Mouse (Mus musculus) stomach, embryonic 15.5 days (tissue): ENCODE data around the gene Ddx28. TPM values are rescaled to one million over a fixed set of nuclear protein-coding genes. Genes with fewer than 3 reads are reported as not detected.
A peak's percentile ranks its signal among the peaks of the same experiment; 100 is the strongest.
"Not testable (repeated sequence)": the region's sequence is repeated elsewhere in the genome, so short reads cannot be mapped to it uniquely, and the experiment has no call there.

Source experiments
- ATAC-seq: fragments of 200-750 bp; cut with Nextera tagmentation; 2 replicates; pipeline ENCODE4 v1.8.0; 2017; ENCODE audit warnings: low read depth, moderate number of reproducible peaks, moderate TSS enrichment; ENCODE audit not compliant: insufficient read depth, low FRiP score
- H3K27ac ChIP-seq: fragments of 300-500 bp; sonication (generic); 2 replicates; pipeline ENCODE4 v1.5.1; 2015; ENCODE audit warnings: mild to moderate bottlenecking, inconsistent platforms
- H3K27me3 ChIP-seq: fragments of 300-500 bp; sonication (generic); replicated peaks from 2 replicates; pipeline ENCODE4 v1.6.1; 2015; ENCODE audit warnings: inconsistent platforms
- H3K36me3 ChIP-seq: fragments of 300-500 bp; sonication (generic); 2 replicates; pipeline ENCODE4 v1.6.1; 2015; ENCODE audit warnings: inconsistent platforms
- H3K4me1 ChIP-seq: fragments of 300-500 bp; sonication (generic); 2 replicates; pipeline ENCODE4 v1.6.1; 2015; ENCODE audit warnings: inconsistent platforms
- H3K4me2 ChIP-seq: fragments of 300-500 bp; sonication (generic); 2 replicates; pipeline ENCODE4 v1.6.1; 2015; ENCODE audit warnings: mild to moderate bottlenecking, inconsistent platforms
- H3K4me3 ChIP-seq: fragments of 300-500 bp; sonication (generic); replicated peaks from 2 replicates; pipeline ENCODE4 v1.5.1; 2015; ENCODE audit warnings: inconsistent platforms
- H3K9ac ChIP-seq: fragments of 300-500 bp; sonication (generic); 2 replicates; pipeline ENCODE4 v1.6.1; 2015; ENCODE audit warnings: inconsistent platforms
- H3K9me3 ChIP-seq: fragments of 300-500 bp; sonication (generic); 2 replicates; pipeline ENCODE4 v1.6.1; 2016; ENCODE audit warnings: inconsistent platforms
- WGBS: fragments of 180-500 bp; shearing (Covaris S2); methylation state at CpG from one replicate; pipeline ENCODE4 v1.1.7; 2015; 5-methylcytosine and 5-hydroxymethylcytosine counted together
- polyA plus RNA-seq: library from polyadenylated mRNA; unstranded; fragments of >200 nt; fragmentation: Nextera tagmentation; extraction: Ambion mirVana; gene quantifications from 2 replicates; pipeline ENCODE4 v1.2.1, GENCODE M21; 2015

The Ddx28 gene
- polyA plus RNA-seq, 1 experiment from 2014 or later = 15.3 TPM

DNA sequence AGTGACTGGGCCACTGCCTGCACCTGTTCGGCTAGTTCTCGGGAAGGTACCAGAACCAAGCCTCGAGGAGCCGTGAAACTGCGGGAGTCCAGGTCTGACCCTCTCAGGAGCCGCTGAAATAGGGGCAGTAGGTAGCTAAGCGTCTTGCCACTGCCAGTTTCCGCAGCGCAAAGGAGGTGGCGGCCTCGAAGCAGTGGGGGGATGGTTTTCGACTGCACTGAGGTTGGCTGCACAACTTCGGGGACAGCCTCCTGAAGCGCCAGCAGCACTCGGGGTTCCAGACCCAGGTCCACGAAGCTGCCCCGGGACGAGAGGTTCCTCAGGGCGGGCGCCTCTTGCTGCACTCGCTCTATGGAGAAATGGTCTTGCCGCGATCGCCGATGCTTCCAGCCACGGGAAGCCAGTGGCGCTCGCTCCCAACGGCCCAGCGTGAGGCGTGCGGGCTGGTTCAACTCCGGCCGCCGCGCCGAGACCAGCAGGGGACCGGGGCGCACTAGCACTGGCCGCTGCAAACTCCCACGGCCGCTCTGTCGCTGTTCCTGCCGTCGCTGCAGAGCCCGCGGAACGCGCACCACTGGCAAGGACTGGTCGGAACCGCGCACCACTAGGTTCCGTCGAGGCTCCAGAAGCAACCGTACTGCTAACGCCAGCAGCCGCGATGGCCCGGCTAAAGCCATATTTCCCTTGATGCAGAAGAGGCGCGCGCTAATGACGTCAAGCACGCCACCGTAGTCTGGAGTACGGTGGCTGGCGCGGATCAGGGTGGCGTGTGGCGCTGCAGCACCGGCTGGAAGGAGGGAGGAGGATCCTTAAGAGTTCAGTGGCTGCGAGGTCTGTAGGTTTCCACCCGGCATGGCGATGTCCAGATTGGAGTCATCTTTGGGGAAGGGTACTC, 687 bp downstream of the Ddx28 start:
- peak overlapping the region; percentile 96 for H3K4me2 ChIP-seq
- H3K4me1 ChIP-seq = peaks cover 12% of the 10 kb centered on the region; the same call in 1 of the 2 replicates
- H3K4me3 ChIP-seq = peak overlapping the region; percentile 79
- peak; percentile 94 for ATAC-seq
- H3K27me3 ChIP-seq = no peaks in the 10 kb centered on the region
- H3K9ac ChIP-seq = peak overlapping the region; percentile 66
- no peaks in the 10 kb centered on the region for H3K36me3 ChIP-seq
- WGBS = 1% methylated on average over 74 of the region's 74 CpGs
- peak overlapping the region; percentile 52 for H3K27ac ChIP-seq
- no peaks in the 10 kb centered on the region for H3K9me3 ChIP-seq

DNA sequence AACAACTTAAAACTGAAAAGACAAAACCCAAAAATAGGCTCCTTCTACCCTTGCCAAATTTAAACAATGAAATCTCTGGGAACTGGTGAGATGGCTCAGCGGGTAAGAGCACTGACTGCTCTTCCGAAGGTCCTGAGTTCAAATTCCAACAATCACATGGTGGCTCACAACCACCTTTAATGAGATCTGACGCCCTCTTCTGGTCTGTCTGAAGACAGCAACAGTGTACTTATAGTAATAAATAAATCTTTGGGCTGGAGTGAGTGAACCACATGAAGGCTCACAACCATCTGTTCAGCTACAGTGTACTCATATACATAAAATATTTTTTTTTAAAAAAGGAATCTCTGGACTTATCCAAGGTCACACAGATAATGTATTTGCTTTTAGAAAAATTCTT, 3.8 kb downstream of the Ddx28 start:
- peaks cover 12% of the 10 kb centered on the region; the same call in 1 of the 2 replicates for H3K4me1 ChIP-seq
- not testable (repeated sequence) for ATAC-seq, H3K4me2 ChIP-seq, H3K9ac ChIP-seq, H3K4me3 ChIP-seq, H3K27me3 ChIP-seq, H3K36me3 ChIP-seq, H3K9me3 ChIP-seq, H3K27ac ChIP-seq
- 71% methylated on average over 3 of the region's 3 CpGs for WGBS

DNA sequence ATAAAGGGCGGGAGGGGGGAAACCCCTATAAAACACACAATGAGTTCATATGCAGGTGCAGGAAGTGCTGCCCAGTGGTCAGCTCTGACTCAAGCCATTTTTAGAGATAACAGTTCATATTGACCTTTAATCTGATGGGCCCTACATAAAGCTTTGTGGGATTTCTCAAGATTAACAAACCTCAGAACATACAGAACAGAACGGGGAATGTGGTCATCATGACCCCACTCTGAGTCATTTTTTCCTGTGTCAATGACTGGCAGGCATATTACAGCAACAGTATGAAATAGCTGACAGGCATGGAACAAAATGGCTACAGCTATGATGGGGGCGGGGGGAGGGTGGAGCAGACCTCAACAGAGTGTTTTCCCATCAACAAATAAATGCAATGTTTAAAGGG, 4.5 kb downstream of the Ddx28 start:
- 78% methylated on average over 3 of the region's 3 CpGs for WGBS
- no peak for ATAC-seq
- peaks cover 12% of the 10 kb centered on the region; the same call in 1 of the 2 replicates for H3K4me1 ChIP-seq
- no peaks in the 10 kb centered on the region for H3K27me3 ChIP-seq
- H3K36me3 ChIP-seq = no peaks in the 10 kb centered on the region
- H3K4me2 ChIP-seq = no peak overlapping the region
- H3K9me3 ChIP-seq = no peaks in the 10 kb centered on the region
- no peak overlapping the region for H3K4me3 ChIP-seq
- no peak overlapping the region for H3K27ac ChIP-seq
- no peak overlapping the region for H3K9ac ChIP-seq

DNA sequence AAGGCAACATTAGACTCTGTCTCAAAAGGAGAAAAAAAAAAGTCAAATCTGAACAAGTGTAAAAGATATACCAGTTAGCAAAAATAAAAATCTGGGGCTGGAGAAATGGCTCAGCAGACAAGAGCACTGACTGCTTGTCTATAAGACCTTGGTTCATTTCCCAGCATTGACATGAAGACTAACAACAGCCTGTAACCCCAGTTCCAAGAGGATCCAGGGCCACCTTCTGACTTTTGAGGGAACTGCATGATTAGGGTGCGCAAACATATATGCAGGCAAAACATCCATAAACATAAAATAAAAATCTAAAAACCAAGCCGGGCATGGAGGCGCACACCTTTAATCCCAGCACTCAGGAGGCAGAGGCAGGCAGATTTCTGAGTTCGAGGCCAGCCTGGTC, 5.3 kb downstream of the Ddx28 start:
- Histone ChIP-seq H3K27me3 (no peaks in the 10 kb centered on the region), H3K9me3 (no peaks in the 10 kb centered on the region), H3K4me1 (peaks cover 12% of the 10 kb centered on the region; the same call in 1 of the 2 replicates), H3K4me2 (no peak overlapping the region), H3K27ac (no peak overlapping the region), H3K9ac (no peak overlapping the region), H3K36me3 (no peaks in the 10 kb centered on the region), H3K4me3 (no peak overlapping the region)
- 84% methylated on average over 4 of the region's 4 CpGs for WGBS
- no peak for ATAC-seq

DNA sequence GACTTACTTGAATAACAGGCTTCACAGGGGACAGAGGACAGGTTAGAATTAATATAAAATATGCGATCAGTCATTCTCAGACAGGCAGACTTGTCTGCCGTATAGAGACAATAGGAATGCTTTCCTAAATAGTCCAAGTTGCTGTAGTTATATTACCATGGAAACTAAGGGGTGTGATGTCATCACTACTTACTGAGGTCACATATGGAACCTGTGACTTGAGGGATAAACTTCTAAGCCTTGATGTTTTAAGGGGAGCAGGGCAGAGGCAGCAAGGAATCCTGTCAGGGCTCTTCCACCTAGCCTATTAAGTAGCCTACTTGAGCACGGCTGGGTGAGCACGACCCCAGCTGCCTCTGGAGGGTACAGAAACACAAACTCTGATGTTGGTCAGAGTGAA, 5.8 kb downstream of the Ddx28 start, which contains the start of gene Dpep2nb:
Gene Dpep2nb (minus strand): TSS at position 101 of the 400 bp plus-strand sequence.
- H3K9ac ChIP-seq = no peak within 1 kb of the TSS
- ATAC-seq = no peak
- no peaks in the 10 kb centered on the region for H3K36me3 ChIP-seq
- WGBS = 73% methylated on average over 4 of the region's 4 CpGs
- H3K9me3 ChIP-seq = no peaks in the 10 kb centered on the region
- H3K4me3 ChIP-seq = no peak within 1 kb of the TSS
- H3K27me3 ChIP-seq = no peaks in the 10 kb centered on the region
- no peak within 1 kb of the TSS for H3K27ac ChIP-seq
- H3K4me1 ChIP-seq = peaks cover 12% of the 10 kb centered on the region; the same call in 1 of the 2 replicates
- H3K4me2 ChIP-seq = no peak within 1 kb of the TSS

DNA sequence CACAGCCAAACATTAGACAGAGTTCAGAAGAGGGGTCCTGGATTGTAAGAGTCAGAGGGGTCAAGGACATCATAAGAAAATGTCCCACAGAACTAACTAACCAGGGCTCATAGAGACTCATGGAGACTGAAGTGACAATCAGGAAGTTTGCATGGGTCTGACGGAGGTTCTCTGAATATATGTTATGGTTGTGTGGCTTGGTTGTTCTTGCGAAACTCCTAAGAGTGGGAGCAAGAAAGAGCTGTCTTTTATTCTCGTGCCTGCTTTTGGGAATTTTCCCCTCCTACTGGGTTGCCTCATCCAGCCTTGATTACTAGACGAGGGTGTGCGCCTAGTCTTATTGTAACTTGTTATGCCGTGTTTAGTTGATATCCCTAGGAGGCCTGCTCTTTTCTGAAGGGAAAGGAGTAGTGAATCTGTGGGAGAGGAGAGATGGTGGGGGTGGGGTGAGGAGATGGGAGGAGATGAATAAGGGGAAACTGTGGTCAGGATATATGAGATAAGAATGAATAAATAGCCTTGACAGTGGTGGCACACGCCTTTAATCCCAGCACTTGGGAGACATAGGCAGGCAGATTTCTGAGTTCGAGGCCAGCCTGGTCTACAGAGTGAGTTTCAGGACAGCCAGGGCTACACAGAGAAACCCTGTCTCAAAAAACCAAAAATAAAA, 7.0 kb downstream of the Ddx28 start:
- H3K27me3 ChIP-seq = no peaks in the 10 kb centered on the region
- H3K9ac ChIP-seq = no peak overlapping the region
- H3K4me1 ChIP-seq = 0 out of 2 replicates have a peak, but pooled peaks cover 1% of the 10 kb centered on the region
- no peak overlapping the region for H3K4me2 ChIP-seq
- H3K36me3 ChIP-seq = no peaks in the 10 kb centered on the region
- H3K27ac ChIP-seq = no peak overlapping the region
- ATAC-seq = no peak
- H3K4me3 ChIP-seq = no peak overlapping the region
- no peaks in the 10 kb centered on the region for H3K9me3 ChIP-seq
- WGBS = 70% methylated on average over 8 of the region's 8 CpGs

DNA sequence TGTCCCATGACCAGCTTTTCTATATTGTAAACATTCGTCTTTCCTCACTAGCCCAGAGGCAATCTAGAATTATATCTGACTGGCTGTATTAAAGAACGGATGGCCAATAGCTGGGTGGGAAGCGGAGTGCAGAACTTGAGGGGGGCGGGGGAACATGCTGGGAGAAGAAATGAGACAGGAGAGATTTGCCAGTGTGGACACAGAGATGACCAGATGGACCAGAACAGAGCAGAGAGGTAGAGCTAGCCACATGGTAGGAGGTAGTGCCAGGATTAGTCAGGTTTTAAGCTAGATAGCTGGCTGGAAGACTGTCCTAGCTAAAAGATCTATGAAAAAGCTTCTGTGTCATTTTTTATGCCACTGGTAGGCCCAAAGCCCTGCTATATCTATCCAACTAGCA, 9.8 kb downstream of the Ddx28 start:
- no peaks in the 10 kb centered on the region for H3K27me3 ChIP-seq
- no peak overlapping the region for H3K27ac ChIP-seq
- H3K4me1 ChIP-seq = no peaks in the 10 kb centered on the region
- no peak overlapping the region for H3K9ac ChIP-seq
- WGBS = 66% methylated on average over 4 of the region's 4 CpGs
- no peak for ATAC-seq
- no peak overlapping the region for H3K4me2 ChIP-seq
- no peaks in the 10 kb centered on the region for H3K9me3 ChIP-seq
- no peak overlapping the region for H3K4me3 ChIP-seq
- no peaks in the 10 kb centered on the region for H3K36me3 ChIP-seq

DNA sequence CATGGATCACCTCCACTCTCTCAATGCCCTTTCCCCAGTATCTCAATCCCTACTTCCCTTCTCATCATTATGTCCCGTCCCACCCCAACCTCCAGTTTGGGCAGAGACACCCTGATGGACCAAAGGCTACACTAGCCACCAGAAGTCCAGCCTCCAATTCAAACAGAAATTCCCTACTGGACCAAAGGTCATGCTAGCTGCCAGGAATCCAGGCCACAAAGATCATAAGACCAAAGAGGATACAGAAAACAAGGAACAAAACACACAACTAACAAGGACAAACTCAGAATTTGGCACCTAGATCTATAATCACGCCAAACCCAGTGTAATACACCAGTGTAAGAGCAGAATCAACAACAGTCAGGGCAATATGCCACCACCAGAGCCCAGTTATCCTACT, 12.7 kb downstream of the Ddx28 start:
- Histone ChIP-seq H3K4me1 (no peaks in the 10 kb centered on the region), H3K4me3 (no peak overlapping the region), H3K27me3 (no peaks in the 10 kb centered on the region), H3K27ac (no peak overlapping the region), H3K36me3 (no peaks in the 10 kb centered on the region), H3K4me2 (no peak overlapping the region), H3K9me3 (no peaks in the 10 kb centered on the region), H3K9ac (no peak overlapping the region)
- ATAC-seq = no peak
- WGBS = 83% methylated on average over 2 of the region's 2 CpGs

DNA sequence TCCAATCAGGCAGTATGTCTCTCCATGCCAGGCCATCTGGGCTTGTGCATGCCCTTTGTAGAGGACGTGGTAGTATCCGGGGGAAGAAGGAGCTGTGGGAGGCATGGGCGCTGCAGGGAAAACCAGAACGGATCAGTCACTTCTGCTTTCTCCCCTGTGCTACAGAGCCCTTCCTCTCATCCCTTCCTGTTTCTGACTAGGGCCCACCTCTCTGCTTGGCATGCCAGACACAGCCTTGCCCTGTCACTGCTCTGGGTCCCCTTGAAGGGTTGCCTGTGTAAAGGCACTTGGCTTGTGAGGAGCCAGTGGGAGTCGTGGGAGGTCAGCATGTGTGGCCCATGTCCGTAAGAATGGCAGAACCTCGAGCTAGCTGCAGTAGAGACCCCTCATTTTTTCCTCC, 15.3 kb downstream of the Ddx28 start:
- Histone ChIP-seq H3K9me3 (no peaks in the 10 kb centered on the region), H3K27me3 (no peaks in the 10 kb centered on the region), H3K4me1 (no peaks in the 10 kb centered on the region), H3K4me2 (no peak overlapping the region), H3K9ac (no peak overlapping the region), H3K36me3 (no peaks in the 10 kb centered on the region), H3K27ac (no peak overlapping the region), H3K4me3 (no peak overlapping the region)
- 72% methylated on average over 7 of the region's 7 CpGs for WGBS
- no peak for ATAC-seq

DNA sequence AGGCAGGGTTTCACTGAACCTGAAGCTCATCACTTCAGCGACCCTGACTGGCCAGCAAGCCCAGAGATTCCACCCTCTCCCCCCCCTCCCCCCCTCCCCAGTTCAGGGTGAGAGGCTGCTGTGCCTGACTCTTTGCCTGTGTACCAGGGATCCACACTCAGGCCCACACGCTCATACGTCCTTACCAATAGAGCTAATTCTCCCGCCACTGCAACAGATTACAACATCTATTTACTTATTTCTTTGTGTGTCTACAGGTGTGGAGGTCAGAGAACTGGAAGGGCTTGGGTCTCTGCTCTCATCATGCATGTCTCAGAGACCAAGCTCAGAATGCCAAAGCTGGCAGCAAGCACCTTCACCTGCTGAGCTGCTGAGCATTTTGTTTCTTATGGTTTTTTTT, 18.5 kb downstream of the Ddx28 start:
- Histone ChIP-seq H3K4me2 (no peak overlapping the region), H3K9me3 (no peaks in the 10 kb centered on the region), H3K4me1 (peaks cover 4% of the 10 kb centered on the region; the same call in 1 of the 2 replicates), H3K27me3 (no peaks in the 10 kb centered on the region), H3K36me3 (no peaks in the 10 kb centered on the region), H3K9ac (no peak overlapping the region), H3K27ac (no peak overlapping the region), H3K4me3 (no peak overlapping the region)
- WGBS = 51% methylated on average over 4 of the region's 4 CpGs
- no peak for ATAC-seq

DNA sequence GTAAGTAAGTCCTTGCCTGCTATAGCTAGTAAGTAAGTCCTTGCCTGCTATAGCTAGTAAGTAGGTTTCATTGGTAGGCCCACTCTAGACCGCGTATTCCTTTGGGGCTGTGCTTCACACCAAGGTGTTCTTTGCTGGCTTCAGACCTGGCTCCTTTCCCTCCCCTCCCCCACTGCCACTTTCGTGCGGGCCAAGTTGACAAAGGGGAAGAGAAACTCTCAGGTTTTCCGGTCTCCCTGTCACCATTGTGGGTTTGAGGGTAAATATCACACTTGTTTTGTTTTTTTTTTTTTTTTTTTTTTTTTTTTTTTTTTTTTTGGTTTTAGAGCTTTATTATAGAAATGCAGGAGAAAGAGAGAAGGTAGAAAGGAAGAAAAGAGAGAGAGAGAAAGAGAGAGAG, 19.2 kb downstream of the Ddx28 start:
- Histone ChIP-seq H3K9me3 (no peaks in the 10 kb centered on the region), H3K27me3 (no peaks in the 10 kb centered on the region), H3K4me3 (no peak overlapping the region), H3K4me1 (peaks cover 4% of the 10 kb centered on the region; the same call in 1 of the 2 replicates), H3K36me3 (no peaks in the 10 kb centered on the region), H3K9ac (no peak overlapping the region), H3K27ac (no peak overlapping the region), H3K4me2 (no peak overlapping the region)
- WGBS = 58% methylated on average over 5 of the region's 5 CpGs
- ATAC-seq = no peak

DNA sequence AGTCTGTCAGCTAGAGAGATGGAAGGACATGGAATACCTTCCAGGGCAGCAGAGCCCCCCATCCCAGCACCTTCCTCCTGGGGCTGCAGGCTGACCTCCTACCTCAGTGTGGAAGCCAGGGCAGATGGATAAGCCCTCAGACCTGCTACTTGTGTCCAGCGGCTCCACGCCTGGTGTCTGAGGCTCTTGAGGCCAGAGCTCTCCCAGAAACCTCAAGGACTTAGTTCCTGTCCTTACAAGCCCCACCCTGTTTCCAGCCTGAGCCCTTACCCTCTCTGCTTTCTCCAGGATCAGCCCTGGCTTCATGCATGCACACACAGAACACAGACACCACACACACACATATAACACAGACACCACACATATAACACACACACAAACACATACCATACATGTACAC, 20.1 kb downstream of the Ddx28 start:
- WGBS = 84% methylated on average over 2 of the region's 2 CpGs
- Histone ChIP-seq H3K9me3 (no peaks in the 10 kb centered on the region), H3K36me3 (no peaks in the 10 kb centered on the region), H3K4me3 (no peak overlapping the region), H3K4me1 (peaks cover 4% of the 10 kb centered on the region; the same call in 1 of the 2 replicates), H3K27ac (no peak overlapping the region), H3K27me3 (no peaks in the 10 kb centered on the region), H3K4me2 (0 out of 2 replicates have a peak overlapping the region, but pooled peaks have one; percentile 34), H3K9ac (no peak overlapping the region)
- ATAC-seq = no peak
